Mouse (Mus musculus) liver, adult 2 months (tissue): Measurements from ENCODE around the gene Tmem179b.

ENCODE experiments used
- CTCF ChIP-seq: fragments of 200-500 bp; IDR thresholded peaks from 2 replicates; pipeline ENCODE4 v1.5.1; 2011; ENCODE audit warnings: low read depth, low read length, control low read depth
- POLR2A ChIP-seq: fragments of 200-500 bp; IDR thresholded peaks from 2 replicates; pipeline ENCODE4 v1.6.1; 2011; ENCODE audit warnings: low read length, control low read depth; ENCODE audit not compliant: insufficient read depth; ENCODE audit errors: extremely low read depth

DNA sequence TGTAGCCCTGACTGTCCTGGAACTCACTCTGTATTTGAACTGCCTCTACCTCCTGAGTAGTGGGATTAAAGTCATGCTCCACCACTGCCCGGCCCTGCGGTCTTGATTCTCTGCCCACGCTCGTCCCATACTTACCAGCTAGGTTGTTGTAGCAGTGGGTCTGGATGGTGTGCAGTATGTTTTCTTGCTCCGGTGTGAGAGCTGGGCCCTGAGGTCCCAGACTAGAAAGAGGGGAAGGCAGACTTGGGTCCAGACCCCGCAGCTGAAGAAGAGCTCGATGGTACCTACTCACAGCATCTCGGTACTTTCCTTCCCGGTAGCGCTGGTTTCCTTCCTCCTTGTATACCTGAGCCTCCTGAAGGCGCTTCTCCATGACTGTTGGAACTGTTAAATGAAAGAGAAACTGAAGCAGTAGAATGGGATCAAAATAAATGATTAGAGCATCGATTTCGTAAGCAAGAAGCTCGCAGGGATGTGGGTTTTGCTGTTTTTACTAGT is 44.1 kb upstream of the Tmem179b start:
- TF ChIP-seq POLR2A (no peak), CTCF (no peak)
